Mouse (Mus musculus): ENCODE measurements at regions not wholly inside any gene's neighbourhood (a gene's known extent, or its start where the extent isn't known, plus 50 kb on each side); places are given as distances from the start of the nearest gene placed in this dataset.

GRCm38 (mm10) chr5:111958226-111958625 is 224.5 kb downstream of the Gm26897 start:
- no peak for DNase-seq (ENCODE audit: low read depth, low spot score)
- Histone ChIP-seq H3K79me2 (ENCODE audit: control insufficient read depth, insufficient read depth, low read length, poor library complexity) (no peaks in the 10 kb centered on the region), H3K27ac (ENCODE audit: control insufficient read depth, low read depth, low read length) (no peak overlapping the region), H3K36me3 (ENCODE audit: control insufficient read depth in 1 of 2, insufficient read depth in 2 of 2, low read length in 2 of 2) (no peaks in the 10 kb centered on the region), H3K9ac (ENCODE audit: control insufficient read depth, low read depth, low read length, poor library complexity, severe bottlenecking) (no peak overlapping the region), H3K4me1 (ENCODE audit: control insufficient read depth in 1 of 2, insufficient read depth in 2 of 2, low read length in 2 of 2) (no peaks in the 10 kb centered on the region), H3K27me3 (ENCODE audit: control insufficient read depth in 1 of 2, insufficient read depth in 2 of 2, low read length in 2 of 2) (no peaks in the 10 kb centered on the region), H3K4me3 (ENCODE audit: control insufficient read depth in 1 of 2, insufficient read depth in 1 of 2, low read depth in 2 of 2, low read length in 2 of 2) (no peak overlapping the region), H3K9me3 (replicated peaks; ENCODE audit: insufficient read depth, low read length) (no peaks in the 10 kb centered on the region)
- no peak for TF ChIP-seq KAT2A (conservative IDR thresholded peaks at IDR 0.05; ENCODE audit: low read depth, low read length)
- TF ChIP-seq JUND (IDR thresholded peaks at IDR 0.05; ENCODE audit: low read depth, low read length): no peak
- TF ChIP-seq MEF2A (IDR thresholded peaks at IDR 0.05; ENCODE audit: extremely low read depth, insufficient replicate concordance, low read depth, low read length, poor library complexity, severe bottlenecking): no peak

GRCm38 (mm10) chr5:111965311-111965710 is 231.6 kb downstream of the Gm26897 start:
- no peak for DNase-seq (ENCODE audit: low read depth, low spot score)
- H3K4me1 ChIP-seq (ENCODE audit: control insufficient read depth in 1 of 2, insufficient read depth in 2 of 2, low read length in 2 of 2): no peaks in the 10 kb centered on the region
- H3K27me3 ChIP-seq (ENCODE audit: control insufficient read depth in 1 of 2, insufficient read depth in 2 of 2, low read length in 2 of 2): no peaks in the 10 kb centered on the region
- H3K79me2 ChIP-seq (ENCODE audit: control insufficient read depth, insufficient read depth, low read length, poor library complexity): no peaks in the 10 kb centered on the region
- H3K9ac ChIP-seq (ENCODE audit: control insufficient read depth, low read depth, low read length, poor library complexity, severe bottlenecking): no peak overlapping the region
- no peak overlapping the region for H3K27ac ChIP-seq (ENCODE audit: control insufficient read depth, low read depth, low read length)
- TF ChIP-seq USF1 (IDR thresholded peaks at IDR 0.05; ENCODE audit: low read depth, low read length) (no peak), EP300 (IDR thresholded peaks at IDR 0.05; ENCODE audit: low read depth in 1 of 2, low read length in 2 of 2) (no peak), RAD21 (IDR thresholded peaks at IDR 0.05; ENCODE audit: low read depth, low read length) (no peak), TBP (IDR thresholded peaks at IDR 0.05; ENCODE audit: low read depth, low read length) (no peak), NRF1 (IDR thresholded peaks at IDR 0.05; ENCODE audit: insufficient read depth, low read depth, low read length, poor library complexity, severe bottlenecking) (no peak), POLR2A (IDR thresholded peaks at IDR 0.05; ENCODE audit: control insufficient read depth in 1 of 2, insufficient read depth in 1 of 2, low read depth in 1 of 2, low read length in 2 of 2, poor library complexity in 1 of 2) (no peak), ETS1 (IDR thresholded peaks at IDR 0.05; ENCODE audit: low read depth, low read length) (no peak), MAZ (IDR thresholded peaks at IDR 0.05; ENCODE audit: low read depth, low read length) (no peak), SIN3A (IDR thresholded peaks at IDR 0.05; ENCODE audit: low read length) (no peak), BHLHE40 (IDR thresholded peaks at IDR 0.05; ENCODE audit: borderline replicate concordance, low read depth, low read length) (no peak), E2F4 (IDR thresholded peaks at IDR 0.05; ENCODE audit: borderline replicate concordance, low read depth, low read length) (no peak), TAL1 (IDR thresholded peaks at IDR 0.05; ENCODE audit: low read length) (no peak), TCF12 (IDR thresholded peaks at IDR 0.05; ENCODE audit: low read depth, low read length) (no peak)
- H3K4me3 ChIP-seq (ENCODE audit: control insufficient read depth in 1 of 2, insufficient read depth in 1 of 2, low read depth in 2 of 2, low read length in 2 of 2): no peak overlapping the region
- H3K36me3 ChIP-seq (ENCODE audit: control insufficient read depth in 1 of 2, insufficient read depth in 2 of 2, low read length in 2 of 2): no peaks in the 10 kb centered on the region
- no peaks in the 10 kb centered on the region for H3K9me3 ChIP-seq (replicated peaks; ENCODE audit: insufficient read depth, low read length)
